Comparison of ENCODE assay signal across 8 mouse cellular contexts in genomic region chr4:129124652-129125146, GRCm38 (mm10). TPM values are rescaled to one million over a fixed set of nuclear protein-coding genes. Genes with fewer than 3 reads are reported as not detected.
A peak's percentile ranks its signal among the peaks of the same experiment; 100 is the strongest.
DNase-seq lines count a peak whose midpoint lies in the region.

No protein-coding gene starts in this region.

- intact Hi-C loops in left cerebral cortex, postnatal 14 days (cut with DNase I): no loop called here

- peak; percentile 35 for DNase-seq in embryo, embryonic 11 days
- no peak for DNase-seq in embryo, embryonic 10.5 days (ENCODE audit: low spot score)
- DNase-seq in right cerebral cortex, postnatal 10 days (ENCODE audit: low spot score in 2 of 2): peak; percentile 85 to 88
- no peak for DNase-seq in right cerebral cortex, adult 2 months (ENCODE audit: low spot score in 2 of 2)
- peak; percentile 67 to 83 for DNase-seq in left cerebral cortex, postnatal 14 days (ENCODE audit: low spot score in 2 of 2)
- DNase-seq in retina, postnatal 7 days (ENCODE audit: low read depth, low spot score): peak; percentile 25
- no peak for DNase-seq in cerebellum, adult 11-12 months
- no peak for DNase-seq in heart, adult 18-20 months

RNA-seq across cellular contexts. Expression of gene Hpca, which starts 2.9 kb away (rescaled TPM):
- total RNA-seq in left cerebral cortex, postnatal 14 days (2021): 100 to 1,000 TPM; 562 to 615 TPM
- total RNA-seq in heart, adult 18-20 months (2021): under 1 TPM in 1 of 2 experiments, not detected in 1; 0.18 TPM

RNA-seq across cellular contexts. Expression of gene Fndc5, which starts 12.1 kb away (rescaled TPM):
- 10 to 100 TPM; 57.5 to 59.2 TPM for total RNA-seq in left cerebral cortex, postnatal 14 days (2021)
- total RNA-seq in heart, adult 18-20 months (2021): 100 to 1,000 TPM; 312 to 343 TPM

RNA-seq across cellular contexts. Expression of gene Tmem54, which starts 19.4 kb away (rescaled TPM):
- not detected for total RNA-seq in left cerebral cortex, postnatal 14 days (2021)
- total RNA-seq in heart, adult 18-20 months (2021): not detected

Comparison
In these comparisons a context has a peak if more than half of its experiments do, and no peak if none do; other contexts are left out.
1. DNase-seq: peak in embryo, embryonic 11 days (single experiment), right cerebral cortex, postnatal 10 days (2 of 2), left cerebral cortex, postnatal 14 days (2 of 2) and retina, postnatal 7 days (single experiment); none in embryo, embryonic 10.5 days (single experiment), right cerebral cortex, adult 2 months (0 of 2), cerebellum, adult 11-12 months (single experiment) and heart, adult 18-20 months (0 of 2).
2. RNA of gene Hpca, which starts 2.9 kb away (total RNA-seq): 562 to 615 TPM in left cerebral cortex, postnatal 14 days; 0.18 TPM in heart, adult 18-20 months; every median in the first group is over 100 times any median in the second.
3. RNA of gene Fndc5, which starts 12.1 kb away (total RNA-seq): 312 to 343 TPM in heart, adult 18-20 months; 57.5 to 59.2 TPM in left cerebral cortex, postnatal 14 days; every median in the first group is over 4 times any median in the second.